Mouse (Mus musculus) lung, embryonic 14.5 days (tissue): ENCODE data around the gene Ptgfrn. TPM values are rescaled to one million over a fixed set of nuclear protein-coding genes. Genes with fewer than 3 reads are reported as not detected.

Source experiments
- ATAC-seq: fragments of 200-750 bp; cut with Nextera tagmentation; 2 replicates; pipeline ENCODE4 v1.8.0; 2017; ENCODE audit warnings: mild to moderate bottlenecking, moderate TSS enrichment, moderate library complexity; ENCODE audit not compliant: insufficient read depth
- DNase-seq: peaks from one replicate; pipeline ENCODE4 v3.0.0-alpha.2; 2015
- H3K27ac ChIP-seq: fragments of 300-500 bp; sonication (generic); 2 replicates; pipeline ENCODE4 v1.5.1; 2014; ENCODE audit warnings: low read depth, mild to moderate bottlenecking, moderate library complexity
- H3K27me3 ChIP-seq: fragments of 300-500 bp; sonication (generic); 2 replicates; pipeline ENCODE4 v1.6.1; 2014; ENCODE audit warnings: low read length, control low read depth; ENCODE audit not compliant: insufficient read depth
- H3K36me3 ChIP-seq: fragments of 300-500 bp; sonication (generic); 2 replicates; pipeline ENCODE4 v1.6.1; 2014; ENCODE audit warnings: control low read depth; ENCODE audit not compliant: insufficient read depth
- H3K4me1 ChIP-seq: fragments of 300-500 bp; sonication (generic); 2 replicates; pipeline ENCODE4 v1.6.1; 2014; ENCODE audit warnings: antibody characterized with exemption, control low read depth; ENCODE audit not compliant: insufficient read depth
- H3K4me2 ChIP-seq: fragments of 300-500 bp; sonication (generic); 2 replicates; pipeline ENCODE4 v1.6.1; 2014; ENCODE audit warnings: mild to moderate bottlenecking
- H3K4me3 ChIP-seq: fragments of 300-500 bp; sonication (generic); 2 replicates; pipeline ENCODE4 v1.5.1; 2014; ENCODE audit warnings: low read depth, low read length
- H3K9ac ChIP-seq: fragments of 300-500 bp; sonication (generic); 2 replicates; pipeline ENCODE4 v1.6.1; 2014
- H3K9me3 ChIP-seq: fragments of 300-500 bp; sonication (generic); 2 replicates; pipeline ENCODE4 v1.6.1; 2016; ENCODE audit warnings: low read depth, low read length, control low read depth
- CTCF ChIP-seq: IDR thresholded peaks from 2 replicates; pipeline ENCODE4 v1.5.1; 2016; ENCODE audit warnings: antibody characterized with exemption, low read depth
- WGBS: fragments of 180-500 bp; shearing (Covaris S2); extraction: QIAGEN DNeasy Blood & Tissue Kit; methylation state at CpG from one replicate; pipeline ENCODE4 v1.1.7; 2014; 5-methylcytosine and 5-hydroxymethylcytosine counted together
- polyA plus RNA-seq: library from polyadenylated mRNA; unstranded; fragments of >200 nt; fragmentation: Nextera tagmentation; extraction: Ambion mirVana; gene quantifications from 2 replicates; pipeline ENCODE4 v1.2.1, GENCODE M21; 2014

Ptgfrn gene
- polyA plus RNA-seq, 1 experiment from 2014 or later: 7.9 TPM

DNA sequence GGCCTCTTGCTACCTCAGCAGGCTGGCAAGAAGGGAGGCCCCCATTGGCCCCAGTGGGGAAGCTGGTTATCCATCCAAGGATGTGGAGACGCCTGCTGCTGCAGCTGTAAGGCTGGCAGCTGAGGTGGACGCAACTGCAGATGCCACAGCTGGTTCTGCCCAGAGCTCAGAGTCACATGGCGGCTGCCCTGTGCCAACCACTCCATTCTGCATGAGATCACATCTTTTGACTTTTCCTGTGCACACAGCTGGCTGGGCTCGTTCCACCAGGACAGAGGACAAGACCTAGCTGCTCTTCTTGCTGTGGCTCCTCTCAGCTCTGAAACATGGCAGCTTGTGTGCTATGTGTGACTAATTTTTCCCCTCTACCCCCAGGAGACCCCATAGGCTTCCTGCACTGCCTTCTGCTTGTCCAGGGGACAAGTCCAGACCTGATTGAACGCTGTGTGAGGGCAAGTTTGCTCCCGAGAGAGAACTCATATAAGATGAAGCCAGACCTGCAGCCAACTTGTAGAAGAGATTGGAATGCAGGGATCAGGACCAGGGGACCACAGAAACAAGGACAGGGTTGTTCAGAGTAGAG is 34.4 kb upstream of the Ptgfrn start:
- no peak for DNase-seq
- Histone ChIP-seq H3K4me3 (no peak overlapping the region), H3K27me3 (no peaks in the 10 kb centered on the region), H3K36me3 (no peaks in the 10 kb centered on the region), H3K4me2 (no peak overlapping the region), H3K27ac (no peak overlapping the region), H3K9me3 (no peaks in the 10 kb centered on the region), H3K9ac (no peak overlapping the region), H3K4me1 (no peaks in the 10 kb centered on the region)
- no peak for TF ChIP-seq CTCF
- 0 out of 2 replicates have a peak, but pooled peaks have one; percentile 11 for ATAC-seq
- WGBS: 61% methylated on average over 6 of the region's 6 CpGs

DNA sequence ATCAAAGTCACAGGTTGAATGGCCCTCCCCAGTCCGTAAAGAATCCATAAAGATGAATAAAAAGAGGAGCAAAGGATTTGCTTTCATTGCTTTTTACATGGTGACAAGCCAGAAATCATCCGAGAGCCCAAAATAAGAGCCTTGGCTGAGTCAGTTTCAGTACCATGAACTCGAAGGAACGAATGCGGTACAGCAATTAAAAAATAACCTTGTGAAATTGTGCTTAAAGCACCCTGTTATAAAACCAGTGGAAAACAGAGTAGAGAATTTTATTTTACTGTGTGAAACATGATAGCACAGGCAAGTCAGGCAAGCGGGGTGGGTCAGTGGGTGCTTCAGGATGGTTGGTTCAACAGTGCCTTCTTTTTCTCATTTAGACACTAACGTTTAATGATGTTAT is 33.4 kb upstream of the Ptgfrn start:
- no peak overlapping the region for H3K4me2 ChIP-seq
- ATAC-seq: no peak
- TF ChIP-seq CTCF: no peak
- no peaks in the 10 kb centered on the region for H3K36me3 ChIP-seq
- H3K27me3 ChIP-seq: no peaks in the 10 kb centered on the region
- no peak overlapping the region for H3K27ac ChIP-seq
- DNase-seq: no peak
- H3K4me1 ChIP-seq: no peaks in the 10 kb centered on the region
- no peak overlapping the region for H3K4me3 ChIP-seq
- H3K9me3 ChIP-seq: no peaks in the 10 kb centered on the region
- WGBS: 73% methylated on average over 7 of the region's 7 CpGs
- no peak overlapping the region for H3K9ac ChIP-seq

DNA sequence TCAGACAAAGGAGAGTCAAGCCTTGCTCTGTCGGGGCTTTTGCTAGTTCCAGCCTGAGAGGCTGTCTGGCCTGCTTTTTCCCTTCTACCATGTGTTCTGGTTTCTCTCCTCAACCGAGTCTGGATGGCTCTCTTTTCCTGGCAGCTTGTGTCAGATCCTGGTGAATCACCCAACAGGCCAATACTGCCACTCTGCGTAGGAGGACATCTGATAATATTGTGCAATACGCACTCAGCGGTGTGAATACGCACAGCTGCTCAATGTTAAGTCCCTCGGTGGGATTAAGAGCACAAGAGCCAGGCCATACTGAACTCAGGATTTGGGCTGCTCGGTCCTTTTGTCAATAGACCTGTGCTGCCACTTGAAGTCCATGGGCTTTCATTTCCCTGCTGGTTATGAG is 31.8 kb upstream of the Ptgfrn start:
- Histone ChIP-seq H3K36me3 (no peaks in the 10 kb centered on the region), H3K9me3 (no peaks in the 10 kb centered on the region), H3K27ac (no peak overlapping the region), H3K9ac (no peak overlapping the region), H3K27me3 (no peaks in the 10 kb centered on the region), H3K4me1 (no peaks in the 10 kb centered on the region), H3K4me3 (no peak overlapping the region), H3K4me2 (no peak overlapping the region)
- TF ChIP-seq CTCF: no peak
- ATAC-seq: no peak
- WGBS: 72% methylated on average over 8 of the region's 8 CpGs
- DNase-seq: no peak

DNA sequence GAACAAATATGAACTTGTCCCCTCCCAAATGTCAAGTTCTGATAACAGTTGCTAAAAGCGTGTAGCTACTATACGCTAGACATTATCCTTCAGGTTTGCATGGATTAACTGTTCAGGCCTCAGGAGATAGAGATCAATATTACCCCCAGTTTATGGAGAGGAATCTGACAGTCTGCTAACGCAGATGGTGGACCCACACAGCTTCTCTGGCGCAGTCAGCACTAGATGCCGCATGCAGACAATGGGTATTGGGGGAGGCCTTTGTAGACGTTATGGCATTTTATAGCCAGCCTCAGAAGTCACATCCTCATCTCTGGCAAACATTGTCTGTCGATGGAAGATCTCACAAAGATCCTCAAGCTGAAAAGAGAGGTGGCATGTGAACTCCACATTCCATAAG is 29.9 kb upstream of the Ptgfrn start:
- Histone ChIP-seq H3K4me2 (no peak overlapping the region), H3K27ac (no peak overlapping the region), H3K9me3 (no peaks in the 10 kb centered on the region), H3K36me3 (no peaks in the 10 kb centered on the region), H3K9ac (no peak overlapping the region), H3K4me3 (no peak overlapping the region), H3K27me3 (no peaks in the 10 kb centered on the region), H3K4me1 (no peaks in the 10 kb centered on the region)
- DNase-seq (no peak), ATAC-seq (no peak)
- no peak for TF ChIP-seq CTCF
- WGBS: 81% methylated on average over 7 of the region's 7 CpGs

DNA sequence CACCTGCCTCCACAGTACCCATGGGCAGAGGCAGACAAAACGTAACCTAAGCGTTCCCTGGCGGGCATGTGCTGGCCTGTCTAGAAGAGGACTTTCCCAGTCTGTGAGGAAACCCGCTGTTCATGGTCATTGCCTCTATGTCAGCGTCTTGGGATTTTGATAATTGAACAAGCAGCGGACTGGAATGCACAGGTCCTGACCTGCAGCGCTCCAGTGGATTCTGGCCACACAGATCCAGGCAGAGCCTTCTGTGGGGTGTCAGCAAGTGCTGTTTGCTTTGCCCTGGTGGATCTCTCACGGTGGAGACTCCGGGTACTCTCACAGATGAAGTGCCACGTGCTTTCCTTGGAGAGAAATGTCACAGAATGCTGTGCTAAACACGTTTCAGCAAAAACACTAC is 26.4 kb upstream of the Ptgfrn start:
- no peak for TF ChIP-seq CTCF
- no peak for DNase-seq
- H3K36me3 ChIP-seq: no peaks in the 10 kb centered on the region
- WGBS: 30% methylated on average over 11 of the region's 11 CpGs
- no peak overlapping the region for H3K27ac ChIP-seq
- no peak for ATAC-seq
- H3K4me1 ChIP-seq: no peaks in the 10 kb centered on the region
- H3K9ac ChIP-seq: no peak overlapping the region
- H3K27me3 ChIP-seq: no peaks in the 10 kb centered on the region
- H3K4me3 ChIP-seq: no peak overlapping the region
- no peaks in the 10 kb centered on the region for H3K9me3 ChIP-seq
- H3K4me2 ChIP-seq: no peak overlapping the region

DNA sequence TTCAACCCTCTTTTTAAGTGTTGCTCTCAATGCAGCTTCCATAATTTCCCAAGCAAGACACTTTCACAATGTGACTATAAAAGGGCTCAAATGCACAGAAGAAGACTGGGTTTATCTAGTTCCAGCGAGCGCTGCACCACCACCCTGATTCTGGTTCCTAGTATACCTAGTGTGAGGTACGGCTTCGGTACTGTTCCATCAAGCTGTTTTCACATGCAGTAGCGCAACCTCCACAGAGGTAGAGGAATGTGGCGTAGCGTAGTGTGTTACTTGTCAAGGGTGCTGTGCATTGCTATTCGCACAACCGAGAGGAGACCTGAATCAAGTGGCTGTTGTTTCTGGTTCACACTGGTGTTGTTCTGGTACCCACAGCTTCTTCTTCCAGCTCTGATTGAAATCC is 24.8 kb upstream of the Ptgfrn start:
- H3K4me1 ChIP-seq: no peaks in the 10 kb centered on the region
- ATAC-seq (no peak), DNase-seq (no peak)
- H3K36me3 ChIP-seq: no peaks in the 10 kb centered on the region
- 95% methylated on average over 9 of the region's 9 CpGs for WGBS
- no peaks in the 10 kb centered on the region for H3K27me3 ChIP-seq
- no peak overlapping the region for H3K27ac ChIP-seq
- no peak overlapping the region for H3K4me3 ChIP-seq
- H3K4me2 ChIP-seq: no peak overlapping the region
- no peaks in the 10 kb centered on the region for H3K9me3 ChIP-seq
- no peak overlapping the region for H3K9ac ChIP-seq
- no peak for TF ChIP-seq CTCF

DNA sequence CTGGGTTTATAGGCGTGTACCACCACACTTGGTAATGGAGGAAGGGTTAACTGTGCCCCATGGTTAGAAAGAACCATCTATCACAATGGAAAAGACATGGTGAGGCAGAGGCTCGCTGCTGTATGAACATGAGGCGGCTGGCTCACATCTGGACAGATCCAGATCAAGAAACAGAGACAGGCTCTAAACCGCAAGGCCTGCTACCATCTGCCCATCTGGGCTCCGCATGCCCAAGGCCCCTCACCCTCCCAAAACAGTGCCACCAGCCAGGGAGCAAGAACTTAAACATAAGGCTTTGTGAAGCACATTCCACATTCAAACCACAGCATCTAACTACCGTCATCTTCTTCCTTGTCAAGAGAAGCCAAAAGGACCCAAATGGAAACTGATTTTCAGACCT is 22.9 kb upstream of the Ptgfrn start:
- no peaks in the 10 kb centered on the region for H3K27me3 ChIP-seq
- 89% methylated on average over 6 of the region's 6 CpGs for WGBS
- no peak overlapping the region for H3K4me3 ChIP-seq
- DNase-seq (no peak), ATAC-seq (no peak)
- no peak overlapping the region for H3K4me2 ChIP-seq
- no peak for TF ChIP-seq CTCF
- H3K9me3 ChIP-seq: no peaks in the 10 kb centered on the region
- H3K27ac ChIP-seq: no peak overlapping the region
- no peaks in the 10 kb centered on the region for H3K36me3 ChIP-seq
- no peak overlapping the region for H3K9ac ChIP-seq
- no peaks in the 10 kb centered on the region for H3K4me1 ChIP-seq

DNA sequence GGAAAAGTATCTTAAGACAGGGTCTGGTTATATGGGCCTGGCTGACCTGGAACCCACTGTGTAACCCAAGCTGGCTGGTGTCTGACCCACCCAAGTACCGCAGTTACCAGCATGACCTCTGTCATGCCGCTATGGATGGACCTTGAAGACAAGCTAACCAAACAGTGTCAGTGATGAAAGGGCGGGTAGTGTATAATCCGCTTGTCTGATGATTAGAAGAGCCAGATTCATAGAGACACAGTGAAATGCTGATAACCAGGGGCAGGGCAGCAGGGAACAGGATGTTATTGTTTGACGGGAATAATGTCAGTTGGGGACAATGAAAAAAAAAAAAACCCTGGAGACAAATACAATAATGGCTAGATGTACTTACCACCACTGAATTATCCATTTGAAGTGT is 21.7 kb upstream of the Ptgfrn start:
- no peak for TF ChIP-seq CTCF
- no peak overlapping the region for H3K4me3 ChIP-seq
- H3K9ac ChIP-seq: no peak overlapping the region
- H3K4me2 ChIP-seq: no peak overlapping the region
- 81% methylated on average over 5 of the region's 5 CpGs for WGBS
- DNase-seq: no peak
- no peak overlapping the region for H3K27ac ChIP-seq
- H3K9me3 ChIP-seq: no peaks in the 10 kb centered on the region
- H3K36me3 ChIP-seq: no peaks in the 10 kb centered on the region
- no peaks in the 10 kb centered on the region for H3K4me1 ChIP-seq
- ATAC-seq: no peak
- H3K27me3 ChIP-seq: no peaks in the 10 kb centered on the region
